8 mouse cellular contexts compared by ENCODE assay signal in the genomic region with DNA sequence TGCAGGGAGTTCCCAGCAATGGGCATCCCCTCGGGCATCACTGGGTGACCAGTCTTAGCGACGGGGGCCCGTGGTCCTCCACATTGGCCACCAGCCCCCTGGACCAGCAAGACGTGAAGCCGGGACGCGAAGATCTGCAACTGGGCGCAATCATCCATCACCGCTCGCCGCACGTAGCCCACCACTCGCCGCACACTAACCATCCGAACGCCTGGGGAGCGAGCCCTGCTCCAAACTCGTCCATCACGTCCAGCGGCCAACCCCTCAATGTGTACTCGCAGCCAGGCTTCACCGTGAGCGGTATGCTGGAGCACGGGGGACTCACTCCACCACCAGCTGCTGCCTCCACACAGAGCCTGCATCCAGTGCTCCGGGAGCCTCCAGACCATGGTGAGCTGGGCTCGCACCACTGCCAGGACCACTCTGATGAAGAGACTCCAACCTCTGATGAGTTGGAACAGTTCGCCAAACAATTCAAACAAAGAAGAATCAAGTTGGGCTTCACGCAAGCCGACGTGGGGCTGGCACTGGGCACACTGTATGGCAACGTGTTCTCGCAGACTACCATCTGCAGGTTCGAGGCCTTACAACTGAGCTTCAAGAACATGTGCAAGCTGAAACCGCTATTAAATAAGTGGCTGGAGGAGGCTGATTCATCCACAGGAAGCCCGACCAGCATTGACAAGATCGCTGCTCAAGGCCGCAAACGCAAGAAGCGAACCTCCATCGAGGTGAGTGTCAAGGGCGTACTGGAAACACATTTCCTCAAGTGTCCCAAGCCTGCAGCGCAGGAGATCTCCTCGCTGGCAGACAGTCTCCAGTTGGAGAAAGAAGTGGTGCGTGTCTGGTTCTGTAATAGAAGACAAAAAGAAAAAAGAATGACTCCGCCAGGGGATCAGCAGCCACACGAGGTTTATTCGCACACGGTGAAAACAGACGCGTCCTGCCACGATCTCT. TPM values are rescaled to one million over a fixed set of nuclear protein-coding genes. Genes with fewer than 3 reads are reported as not detected.
DNase-seq lines count a peak whose midpoint lies in the region; ATAC-seq and TF ChIP-seq lines count a peak whose summit lies in the region.

No protein-coding gene starts in this region.

- DNase-seq in layer of hippocampus, postnatal 10 days (ENCODE audit: low spot score in 2 of 2), result peak; percentile 17 to 19
- no peak for DNase-seq in layer of hippocampus, adult 9-11 months
- DNase-seq in embryonic facial prominence, embryonic 11.5 days (ENCODE audit: low spot score), result peak; percentile 7
- DNase-seq in hindbrain, postnatal 0 days (ENCODE audit: low spot score), result peak; percentile 27
- DNase-seq in gastrocnemius, postnatal 36 days, result no peak
- DNase-seq in cerebellum, adult 18-20 months, result no peak
- DNase-seq in heart, adult 8-10 months (ENCODE audit: low spot score), result no peak

- no peaks in the 10 kb centered on the region for H3K4me1 ChIP-seq in embryonic facial prominence, embryonic 11.5 days (ENCODE audit: control insufficient read depth, insufficient read depth, low read length)
- no peaks in the 10 kb centered on the region for H3K4me1 ChIP-seq in hindbrain, postnatal 0 days (ENCODE audit: insufficient read depth, low read length)
- no peaks in the 10 kb centered on the region for H3K4me1 ChIP-seq in neural tube, embryonic 12.5 days

- H3K9me3 ChIP-seq in embryonic facial prominence, embryonic 11.5 days (replicated peaks; ENCODE audit: control insufficient read depth, low read length), result no peaks in the 10 kb centered on the region
- H3K9me3 ChIP-seq in hindbrain, postnatal 0 days (ENCODE audit: low read length), result no peaks in the 10 kb centered on the region
- H3K9me3 ChIP-seq in neural tube, embryonic 12.5 days, result no peaks in the 10 kb centered on the region

- H3K9ac ChIP-seq in embryonic facial prominence, embryonic 11.5 days (replicated peaks; ENCODE audit: low read length), result peak overlapping the region; percentile 37; the same call in 1 of the 2 replicates
- peak overlapping the region; percentile 51 for H3K9ac ChIP-seq in hindbrain, postnatal 0 days (replicated peaks; ENCODE audit: low read length)
- H3K9ac ChIP-seq in neural tube, embryonic 12.5 days, result peak overlapping the region; percentile 61

- peaks cover 4% of the 10 kb centered on the region; the same call in 1 of the 2 replicates for H3K27me3 ChIP-seq in embryonic facial prominence, embryonic 11.5 days (ENCODE audit: control insufficient read depth, insufficient read depth, low read length)
- H3K27me3 ChIP-seq in hindbrain, postnatal 0 days (ENCODE audit: insufficient read depth, low read length), result no peaks in the 10 kb centered on the region
- no peaks in the 10 kb centered on the region for H3K27me3 ChIP-seq in neural tube, embryonic 12.5 days (replicated peaks)

- H3K4me3 ChIP-seq in embryonic facial prominence, embryonic 11.5 days (ENCODE audit: low read depth, low read length), result peak overlapping the region; percentile 37
- peak overlapping the region; percentile 52 for H3K4me3 ChIP-seq in hindbrain, postnatal 0 days (ENCODE audit: low read length)
- peak overlapping the region; percentile 51 for H3K4me3 ChIP-seq in neural tube, embryonic 12.5 days

- H3K4me2 ChIP-seq in embryonic facial prominence, embryonic 11.5 days (ENCODE audit: low read depth, low read length), result peak overlapping the region; percentile 69
- peak overlapping the region; percentile 58 for H3K4me2 ChIP-seq in hindbrain, postnatal 0 days (ENCODE audit: low read depth, low read length)
- H3K4me2 ChIP-seq in neural tube, embryonic 12.5 days (replicated peaks), result peak overlapping the region; percentile 58

- H3K27ac ChIP-seq in embryonic facial prominence, embryonic 11.5 days (replicated peaks; ENCODE audit: low read depth, low read length), result 0 out of 2 replicates have a peak overlapping the region, but pooled peaks have one; percentile 28
- peak overlapping the region; percentile 76 for H3K27ac ChIP-seq in hindbrain, postnatal 0 days
- H3K27ac ChIP-seq in neural tube, embryonic 12.5 days, result peak overlapping the region; percentile 70

- intact Hi-C loops in gastrocnemius, postnatal 36 days (cut with DNase I), result no loop called here

- TF ChIP-seq CTCF in hindbrain, postnatal 0 days (IDR thresholded peaks at IDR 0.05; ENCODE audit: low read depth), result no peak

- ATAC-seq in embryonic facial prominence, embryonic 11.5 days (replicated peaks; ENCODE audit: insufficient number of reproducible peaks, low FRiP score, low TSS enrichment, low read depth), result peak; percentile 50
- ATAC-seq in hindbrain, postnatal 0 days, result peak; percentile 49
- ATAC-seq in neural tube, embryonic 12.5 days (ENCODE audit: low FRiP score, low read depth), result peak; percentile 28

- 16% methylated on average over 51 of the region's 52 CpGs for WGBS in embryonic facial prominence, embryonic 11.5 days
- 26% methylated on average over 52 of the region's 52 CpGs for WGBS in hindbrain, postnatal 0 days
- WGBS in neural tube, embryonic 12.5 days, result 15% methylated on average over 52 of the region's 52 CpGs

- no peaks in the 10 kb centered on the region for H3K36me3 ChIP-seq in embryonic facial prominence, embryonic 11.5 days (replicated peaks; ENCODE audit: control insufficient read depth, insufficient read depth, low read depth, low read length)
- no peaks in the 10 kb centered on the region for H3K36me3 ChIP-seq in hindbrain, postnatal 0 days (ENCODE audit: insufficient read depth, low read length)
- no peaks in the 10 kb centered on the region for H3K36me3 ChIP-seq in neural tube, embryonic 12.5 days

RNA-seq across cellular contexts. Expression of a gene that starts 0.8 kb away (rescaled TPM):
- 1 to 10 TPM; 3.8 to 4.5 TPM for total RNA-seq in layer of hippocampus, postnatal 10 days (2021)
- polyA plus RNA-seq in embryonic facial prominence, embryonic 11.5 days (2014; fragmentation: Nextera tagmentation; extraction: Ambion mirVana), result 2.9 and 3.9 TPM in 2 replicates
- total RNA-seq in hindbrain, postnatal 0 days (2014; rRNA removed), result 14.9 and 19.3 TPM in 2 replicates
- 5.1 and 5.5 TPM in 2 replicates for polyA plus RNA-seq in hindbrain, postnatal 0 days (2015; fragmentation: Nextera tagmentation; extraction: Ambion mirVana)
- polyA plus RNA-seq in neural tube, embryonic 12.5 days (2016; fragmentation: Nextera tagmentation; extraction: Ambion mirVana), result 9.0 and 14.4 TPM in 2 replicates
- not detected for total RNA-seq in gastrocnemius, postnatal 36 days (2021)
- total RNA-seq in heart, adult 8-10 months (2022), result not detected

Comparison
In these comparisons a context has a peak if more than half of its experiments do, and no peak if none do; other contexts are left out.
1. DNase-seq: peak in layer of hippocampus, postnatal 10 days (2 of 2), embryonic facial prominence, embryonic 11.5 days (single experiment) and hindbrain, postnatal 0 days (single experiment); none in layer of hippocampus, adult 9-11 months (single experiment), gastrocnemius, postnatal 36 days (0 of 2), cerebellum, adult 18-20 months (0 of 2) and heart, adult 8-10 months (single experiment).
2. RNA of a gene that starts 0.8 kb away (total RNA-seq): 14.9 to 19.3 TPM in hindbrain, postnatal 0 days and 3.8 to 4.5 TPM in layer of hippocampus, postnatal 10 days; not detected in gastrocnemius, postnatal 36 days and not detected in heart, adult 8-10 months; every median in the first group is over 4 times any median in the second.
3. Peak in every context shown above with its lines, with median percentiles within 50 percentile points of each other: ATAC-seq, H3K27ac ChIP-seq, H3K4me2 ChIP-seq, H3K4me3 ChIP-seq and H3K9ac ChIP-seq.